Mouse (Mus musculus): ENCODE data around the gene Prdm16. TPM values are rescaled to one million over a fixed set of nuclear protein-coding genes. Genes with fewer than 3 reads are reported as not detected.

The Prdm16 gene
- polyA plus RNA-seq, 1 experiment from 2014 or later, result 12.6 TPM

DNA sequence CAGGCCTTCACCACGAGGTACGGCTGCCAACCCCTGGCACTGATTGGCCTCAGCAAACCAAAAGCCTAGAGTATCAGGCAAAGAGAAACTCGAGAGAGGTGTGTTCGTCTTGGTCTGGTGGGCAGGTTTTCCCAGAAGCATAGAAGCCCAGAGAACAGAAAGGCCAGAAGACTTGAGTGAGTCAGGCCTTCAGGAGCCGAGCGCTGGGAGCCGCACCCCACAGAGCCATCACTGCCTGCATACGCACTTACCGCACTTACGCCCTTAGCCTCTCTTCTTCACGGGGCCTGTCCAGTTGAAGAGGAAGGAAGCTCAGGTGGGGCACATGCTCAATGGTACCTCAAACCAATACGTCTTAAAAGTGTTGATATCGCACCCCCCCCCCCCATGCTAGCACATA lies 53.0 kb downstream of the Prdm16 start:
- no peak for ATAC-seq
- no peaks in the 10 kb centered on the region for H3K9me3 ChIP-seq (ENCODE audit: control insufficient read depth, low read length)
- peaks cover 3% of the 10 kb centered on the region for H3K27me3 ChIP-seq (replicated peaks; ENCODE audit: control insufficient read depth, insufficient read depth, low read length)
- H3K27ac ChIP-seq (ENCODE audit: low read depth, low read length), result no peak overlapping the region
- H3K4me3 ChIP-seq (ENCODE audit: low read length), result no peak overlapping the region
- H3K4me2 ChIP-seq (ENCODE audit: low read length), result no peak overlapping the region
- H3K36me3 ChIP-seq (ENCODE audit: control insufficient read depth, insufficient read depth, low read length), result no peaks in the 10 kb centered on the region
- 85% methylated on average over 13 of the region's 13 CpGs for WGBS
- no peak overlapping the region for H3K9ac ChIP-seq (ENCODE audit: low read depth, low read length)
- peaks cover 7% of the 10 kb centered on the region for H3K4me1 ChIP-seq (ENCODE audit: control insufficient read depth, insufficient read depth, low read depth, low read length)

DNA sequence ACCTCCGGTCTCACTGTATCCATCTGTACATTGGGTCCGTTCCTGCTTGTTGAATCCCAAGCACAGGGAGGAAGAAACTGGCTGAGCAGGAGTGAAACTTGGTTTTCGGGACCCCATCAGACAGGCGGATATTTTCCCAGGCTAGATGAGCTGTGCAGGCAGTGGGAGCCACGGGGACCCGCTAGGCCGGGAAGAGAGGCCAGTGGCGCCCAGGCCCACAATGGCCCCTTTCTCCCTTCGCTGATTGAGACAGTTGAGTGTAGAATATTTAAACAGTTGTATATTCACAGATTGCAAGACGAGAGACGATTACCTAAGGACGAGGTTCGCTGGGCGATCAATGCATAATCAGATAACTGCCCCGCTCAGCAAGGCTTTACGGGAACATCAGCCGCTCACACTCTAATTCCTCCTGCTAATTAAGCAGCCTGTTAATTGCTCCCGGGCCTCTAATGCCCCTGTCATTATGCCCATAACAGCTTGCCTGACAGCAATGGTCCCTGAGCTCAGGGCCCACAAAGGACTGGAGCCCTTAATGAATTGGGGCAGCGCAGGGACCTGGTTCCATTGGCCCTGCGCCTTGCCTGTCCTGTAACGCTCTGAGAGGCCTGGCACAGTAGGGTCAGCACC lies 54.0 kb downstream of the Prdm16 start:
- peaks cover 3% of the 10 kb centered on the region for H3K27me3 ChIP-seq (replicated peaks; ENCODE audit: control insufficient read depth, insufficient read depth, low read length)
- H3K4me1 ChIP-seq (ENCODE audit: control insufficient read depth, insufficient read depth, low read depth, low read length), result peaks cover 7% of the 10 kb centered on the region
- H3K27ac ChIP-seq (ENCODE audit: low read depth, low read length), result no peak overlapping the region
- no peaks in the 10 kb centered on the region for H3K9me3 ChIP-seq (ENCODE audit: control insufficient read depth, low read length)
- H3K9ac ChIP-seq (ENCODE audit: low read depth, low read length), result no peak overlapping the region
- WGBS, result 50% methylated on average over 21 of the region's 21 CpGs
- no peak overlapping the region for H3K4me3 ChIP-seq (ENCODE audit: low read length)
- H3K4me2 ChIP-seq (ENCODE audit: low read length), result no peak overlapping the region
- no peaks in the 10 kb centered on the region for H3K36me3 ChIP-seq (ENCODE audit: control insufficient read depth, insufficient read depth, low read length)
- ATAC-seq, result 0 out of 2 replicates have a peak, but pooled peaks have one; percentile 24

DNA sequence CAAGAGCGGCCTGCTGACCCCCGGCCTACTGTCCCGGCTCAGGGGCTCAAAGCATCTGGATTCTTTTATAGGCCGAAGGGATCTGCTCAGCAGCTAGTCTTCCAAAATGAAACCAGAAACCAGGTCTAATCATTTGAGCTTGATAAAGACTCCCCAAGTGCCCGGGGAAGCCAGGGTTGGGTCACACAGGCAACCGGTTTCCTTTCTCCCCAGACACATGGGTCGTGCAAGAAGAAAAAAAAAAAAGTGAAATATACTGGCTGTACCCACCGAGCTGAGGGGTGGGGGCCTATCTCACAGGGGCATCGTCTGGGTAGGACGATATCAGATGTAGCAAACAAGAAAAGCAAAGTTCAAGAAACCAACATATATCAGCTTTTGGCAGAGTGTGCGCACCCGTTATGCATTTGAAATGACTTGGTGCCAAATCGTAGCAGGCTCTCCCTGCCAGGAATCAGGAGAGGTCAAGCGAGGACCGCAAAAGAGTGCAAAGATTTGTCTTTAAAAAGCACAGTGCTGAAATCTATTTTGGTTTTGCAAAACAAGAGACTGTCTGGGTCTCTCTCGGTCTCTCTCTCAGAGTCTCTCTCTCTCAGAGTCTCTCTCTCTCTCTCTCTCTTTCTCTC lies 55.3 kb downstream of the Prdm16 start:
- H3K4me2 ChIP-seq (ENCODE audit: low read length), result no peak overlapping the region
- H3K4me1 ChIP-seq (ENCODE audit: control insufficient read depth, insufficient read depth, low read depth, low read length), result peaks cover 7% of the 10 kb centered on the region
- H3K27me3 ChIP-seq (replicated peaks; ENCODE audit: control insufficient read depth, insufficient read depth, low read length), result no peaks in the 10 kb centered on the region; the same call in 1 of the 2 replicates
- no peak overlapping the region for H3K27ac ChIP-seq (ENCODE audit: low read depth, low read length)
- no peak overlapping the region for H3K9ac ChIP-seq (ENCODE audit: low read depth, low read length)
- ATAC-seq, result no peak
- no peaks in the 10 kb centered on the region for H3K9me3 ChIP-seq (ENCODE audit: control insufficient read depth, low read length)
- no peak overlapping the region for H3K4me3 ChIP-seq (ENCODE audit: low read length)
- WGBS, result 75% methylated on average over 16 of the region's 16 CpGs
- no peaks in the 10 kb centered on the region for H3K36me3 ChIP-seq (ENCODE audit: control insufficient read depth, insufficient read depth, low read length)

DNA sequence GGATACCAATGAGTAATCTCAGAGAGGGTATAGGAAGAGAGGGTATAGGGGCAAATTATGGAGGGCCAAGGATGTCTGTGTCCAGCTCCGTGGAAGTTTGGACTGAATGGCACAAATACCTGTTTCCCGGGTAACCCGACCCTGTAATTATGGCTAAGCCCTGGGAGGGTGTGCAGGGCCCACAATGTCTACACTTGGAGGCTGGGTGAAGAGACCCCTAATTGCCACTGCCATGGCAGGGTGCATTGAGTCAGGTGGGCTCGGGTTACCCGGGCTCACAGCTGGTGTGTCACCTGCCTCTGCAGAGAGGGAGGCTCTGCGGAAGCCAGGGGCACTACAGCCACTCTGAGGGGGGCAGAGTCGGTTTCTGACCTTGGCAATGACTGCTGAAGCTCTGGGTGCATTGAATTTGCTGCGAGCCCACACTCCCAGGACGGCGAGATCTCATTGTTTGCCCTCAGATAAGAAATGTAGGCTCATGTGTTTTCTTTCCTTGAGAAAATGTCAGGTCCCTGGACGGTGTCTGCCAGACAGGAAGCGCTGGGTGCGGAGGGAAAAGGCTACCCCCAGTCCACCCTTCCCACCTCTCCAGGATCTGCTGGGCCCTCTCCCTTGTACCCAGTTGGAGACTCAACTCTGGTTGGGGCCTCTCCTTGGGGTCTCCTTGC lies 62.3 kb downstream of the Prdm16 start:
- Histone ChIP-seq H3K4me2 (ENCODE audit: low read length) (no peak overlapping the region), H3K36me3 (ENCODE audit: control insufficient read depth, insufficient read depth, low read length) (no peaks in the 10 kb centered on the region), H3K9me3 (ENCODE audit: control insufficient read depth, low read length) (no peaks in the 10 kb centered on the region), H3K9ac (ENCODE audit: low read depth, low read length) (peak overlapping the region; percentile 10; the same call in 1 of the 2 replicates), H3K27ac (ENCODE audit: low read depth, low read length) (no peak overlapping the region), H3K4me3 (ENCODE audit: low read length) (no peak overlapping the region), H3K4me1 (ENCODE audit: control insufficient read depth, insufficient read depth, low read depth, low read length) (no peaks in the 10 kb centered on the region; the same call in 1 of the 2 replicates), H3K27me3 (replicated peaks; ENCODE audit: control insufficient read depth, insufficient read depth, low read length) (no peaks in the 10 kb centered on the region)
- WGBS, result 71% methylated on average over 13 of the region's 13 CpGs
- no peak for ATAC-seq

DNA sequence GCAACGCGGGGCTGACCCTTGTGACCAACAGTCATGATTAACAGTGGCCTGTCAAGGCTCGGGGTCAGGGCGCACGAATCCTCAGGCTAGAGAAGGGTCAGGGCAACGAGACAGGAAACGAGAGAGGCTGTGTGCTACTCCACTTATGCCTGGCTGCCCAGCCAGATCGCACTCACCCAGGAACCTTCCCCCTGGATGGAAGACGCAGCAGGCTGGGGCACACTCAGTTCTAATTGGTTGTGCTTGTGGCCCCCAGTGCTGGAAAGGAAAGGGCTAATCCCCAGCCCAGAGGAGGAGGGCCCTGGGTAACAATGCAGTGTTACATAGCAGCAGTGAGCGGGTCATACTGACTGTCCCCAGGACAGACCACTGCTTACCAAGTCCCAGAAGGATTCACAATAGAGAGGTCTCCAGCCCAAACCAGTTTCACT lies 66.2 kb downstream of the Prdm16 start:
- no peaks in the 10 kb centered on the region for H3K9me3 ChIP-seq (ENCODE audit: control insufficient read depth, low read length)
- ATAC-seq, result no peak
- H3K4me1 ChIP-seq (ENCODE audit: control insufficient read depth, insufficient read depth, low read depth, low read length), result no peaks in the 10 kb centered on the region; the same call in 1 of the 2 replicates
- 22% methylated on average over 10 of the region's 10 CpGs for WGBS
- H3K27me3 ChIP-seq (replicated peaks; ENCODE audit: control insufficient read depth, insufficient read depth, low read length), result no peaks in the 10 kb centered on the region
- H3K9ac ChIP-seq (ENCODE audit: low read depth, low read length), result no peak overlapping the region
- no peak overlapping the region for H3K4me2 ChIP-seq (ENCODE audit: low read length)
- H3K36me3 ChIP-seq (ENCODE audit: control insufficient read depth, insufficient read depth, low read length), result no peaks in the 10 kb centered on the region
- no peak overlapping the region for H3K4me3 ChIP-seq (ENCODE audit: low read length)
- no peak overlapping the region for H3K27ac ChIP-seq (ENCODE audit: low read depth, low read length)

DNA sequence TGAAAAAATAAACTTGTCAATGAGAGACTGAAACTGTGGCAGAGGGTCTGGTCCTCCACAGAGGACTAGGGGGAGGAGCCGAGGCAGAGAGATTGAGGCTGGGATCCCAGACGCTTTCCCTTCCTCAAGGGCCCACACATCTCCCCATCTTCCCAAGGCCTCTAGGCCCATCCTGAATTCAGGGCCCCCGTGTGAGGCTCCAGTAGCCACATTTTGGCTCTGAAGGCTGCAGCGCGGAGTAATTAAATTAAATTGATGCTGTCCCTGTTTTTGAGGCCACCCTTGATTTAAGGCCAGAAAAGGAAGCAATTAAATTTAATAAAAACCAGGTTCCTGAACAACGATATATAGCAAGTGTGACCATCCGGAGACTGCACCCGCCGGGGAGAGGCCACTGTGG lies 66.8 kb downstream of the Prdm16 start:
- no peak overlapping the region for H3K4me3 ChIP-seq (ENCODE audit: low read length)
- H3K27me3 ChIP-seq (replicated peaks; ENCODE audit: control insufficient read depth, insufficient read depth, low read length), result no peaks in the 10 kb centered on the region
- no peak for ATAC-seq
- no peak overlapping the region for H3K9ac ChIP-seq (ENCODE audit: low read depth, low read length)
- H3K36me3 ChIP-seq (ENCODE audit: control insufficient read depth, insufficient read depth, low read length), result no peaks in the 10 kb centered on the region
- no peak overlapping the region for H3K27ac ChIP-seq (ENCODE audit: low read depth, low read length)
- no peaks in the 10 kb centered on the region; the same call in 1 of the 2 replicates for H3K4me1 ChIP-seq (ENCODE audit: control insufficient read depth, insufficient read depth, low read depth, low read length)
- no peaks in the 10 kb centered on the region for H3K9me3 ChIP-seq (ENCODE audit: control insufficient read depth, low read length)
- 61% methylated on average over 9 of the region's 9 CpGs for WGBS
- no peak overlapping the region for H3K4me2 ChIP-seq (ENCODE audit: low read length)

DNA sequence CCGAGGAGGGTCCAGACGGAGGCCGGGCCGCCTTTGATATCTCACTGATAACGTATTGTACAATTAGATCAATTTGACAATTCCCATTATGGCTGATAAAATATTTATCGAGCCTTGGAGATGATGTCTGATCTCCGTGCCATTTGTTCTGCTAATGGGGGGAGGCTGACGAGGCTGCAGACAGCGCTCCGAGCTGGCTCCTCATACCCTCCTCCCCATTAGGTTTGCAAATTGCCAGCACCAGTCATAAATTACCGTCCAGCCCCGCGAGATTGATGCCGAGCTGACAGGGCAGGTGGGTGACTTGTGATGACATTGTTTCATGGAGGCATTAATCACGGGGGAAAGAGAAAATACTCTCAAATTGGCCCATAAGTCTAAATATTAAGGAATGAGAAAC lies 67.9 kb downstream of the Prdm16 start:
- H3K27me3 ChIP-seq (replicated peaks; ENCODE audit: control insufficient read depth, insufficient read depth, low read length), result no peaks in the 10 kb centered on the region
- 25% methylated on average over 15 of the region's 15 CpGs for WGBS

DNA sequence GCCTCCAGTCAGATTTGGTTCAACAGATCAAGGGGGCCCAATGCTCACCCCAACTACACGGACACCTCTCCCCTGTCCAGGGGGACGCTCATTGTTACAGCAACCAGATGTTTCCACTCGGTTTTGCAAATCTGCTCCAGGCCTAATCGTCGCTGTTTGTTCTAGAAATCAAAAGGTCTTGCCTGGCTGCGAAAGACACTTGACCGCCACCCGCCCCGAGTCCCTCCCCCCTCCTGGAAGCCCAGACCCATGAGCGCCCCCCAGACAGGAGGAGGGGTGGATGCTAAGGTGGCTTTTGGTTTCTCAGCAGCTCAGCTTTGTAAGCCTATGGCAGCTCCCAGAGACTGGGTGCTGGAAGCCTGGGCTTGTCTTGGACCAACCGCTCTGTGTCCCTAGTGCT lies 68.7 kb downstream of the Prdm16 start:
- no peak overlapping the region for H3K27ac ChIP-seq (ENCODE audit: low read depth, low read length)
- 47% methylated on average over 11 of the region's 11 CpGs for WGBS
- ATAC-seq, result no peak

More for the DNA sequence above, 67.9 kb downstream of the Prdm16 start:
- no peaks in the 10 kb centered on the region for H3K9me3 ChIP-seq (ENCODE audit: control insufficient read depth, low read length)
- no peak; the same call in 1 of the 2 replicates for ATAC-seq
- H3K4me1 ChIP-seq (ENCODE audit: control insufficient read depth, insufficient read depth, low read depth, low read length), result no peaks in the 10 kb centered on the region; the same call in 1 of the 2 replicates
- no peak overlapping the region for H3K4me3 ChIP-seq (ENCODE audit: low read length)
- H3K36me3 ChIP-seq (ENCODE audit: control insufficient read depth, insufficient read depth, low read length), result no peaks in the 10 kb centered on the region
- no peak overlapping the region for H3K9ac ChIP-seq (ENCODE audit: low read depth, low read length)
- H3K27ac ChIP-seq (ENCODE audit: low read depth, low read length), result no peak overlapping the region
- H3K4me2 ChIP-seq (ENCODE audit: low read length), result no peak overlapping the region

DNA sequence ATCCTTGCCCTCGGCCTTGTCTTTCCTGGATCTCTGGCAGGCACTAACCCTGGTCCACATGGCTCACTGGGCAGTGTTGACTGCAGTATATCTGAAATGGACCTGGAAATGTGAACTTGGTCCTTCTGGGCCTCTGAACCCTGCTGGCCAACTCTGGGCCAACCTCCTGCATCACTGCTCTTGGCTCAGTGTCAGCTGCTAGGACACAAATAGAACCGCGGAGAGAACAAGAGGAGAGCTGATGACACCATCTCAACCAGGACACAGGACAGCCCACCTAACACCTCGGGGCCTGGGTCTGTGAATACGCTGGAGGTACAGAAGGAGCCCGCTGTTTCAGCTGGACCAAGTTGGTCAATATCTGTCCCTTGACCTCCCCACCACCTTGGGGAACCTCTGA lies 73.5 kb downstream of the Prdm16 start:
- Histone ChIP-seq H3K9me3 (ENCODE audit: control insufficient read depth, low read length) (no peaks in the 10 kb centered on the region), H3K4me2 (ENCODE audit: low read length) (no peak overlapping the region), H3K4me3 (ENCODE audit: low read length) (no peak overlapping the region), H3K27ac (ENCODE audit: low read depth, low read length) (no peak overlapping the region), H3K4me1 (ENCODE audit: control insufficient read depth, insufficient read depth, low read depth, low read length) (no peaks in the 10 kb centered on the region), H3K36me3 (ENCODE audit: control insufficient read depth, insufficient read depth, low read length) (no peaks in the 10 kb centered on the region), H3K27me3 (replicated peaks; ENCODE audit: control insufficient read depth, insufficient read depth, low read length) (no peaks in the 10 kb centered on the region), H3K9ac (ENCODE audit: low read depth, low read length) (no peak overlapping the region)
- no peak for ATAC-seq
- WGBS, result 92% methylated on average over 6 of the region's 6 CpGs

More for the DNA sequence above, 68.7 kb downstream of the Prdm16 start:
- Histone ChIP-seq H3K9ac (ENCODE audit: low read depth, low read length) (no peak overlapping the region), H3K9me3 (ENCODE audit: control insufficient read depth, low read length) (no peaks in the 10 kb centered on the region), H3K27me3 (replicated peaks; ENCODE audit: control insufficient read depth, insufficient read depth, low read length) (no peaks in the 10 kb centered on the region), H3K36me3 (ENCODE audit: control insufficient read depth, insufficient read depth, low read length) (no peaks in the 10 kb centered on the region), H3K4me2 (ENCODE audit: low read length) (no peak overlapping the region), H3K4me3 (ENCODE audit: low read length) (no peak overlapping the region), H3K4me1 (ENCODE audit: control insufficient read depth, insufficient read depth, low read depth, low read length) (no peaks in the 10 kb centered on the region; the same call in 1 of the 2 replicates)

Data from hindbrain, embryonic 16.5 days (tissue).